Mouse (Mus musculus) forebrain, embryonic 11.5 days (tissue): Measurements from ENCODE around the gene Tspan9. TPM values are rescaled to one million over a fixed set of nuclear protein-coding genes. Genes with fewer than 3 reads are reported as not detected.

Experiments
- ATAC-seq: fragments of 200-750 bp; cut with Nextera tagmentation; replicated peaks from 2 replicates; pipeline ENCODE4 v1.8.0; 2017; ENCODE audit warnings: moderate TSS enrichment; ENCODE audit not compliant: low FRiP score
- DNase-seq: peaks from one replicate; pipeline ENCODE4 v3.0.0-alpha.2; 2017; ENCODE audit warnings: low spot score
- H3K27ac ChIP-seq: fragments of 300-500 bp; sonication (generic); 2 replicates; pipeline ENCODE4 v1.5.1; 2014; ENCODE audit warnings: low read depth, low read length
- H3K27me3 ChIP-seq: fragments of 300-500 bp; sonication (generic); 2 replicates; pipeline ENCODE4 v1.6.1; 2014; ENCODE audit warnings: mild to moderate bottlenecking, low read length, mixed read lengths; ENCODE audit not compliant: control insufficient read depth, insufficient read depth
- H3K36me3 ChIP-seq: fragments of 300-500 bp; sonication (generic); 2 replicates; pipeline ENCODE4 v1.6.1; 2014; ENCODE audit warnings: mild to moderate bottlenecking, low read length, moderate library complexity, mixed read lengths; ENCODE audit not compliant: control insufficient read depth, insufficient read depth
- H3K4me1 ChIP-seq: fragments of 300-500 bp; sonication (generic); replicated peaks from 2 replicates; pipeline ENCODE4 v1.6.1; 2014; ENCODE audit warnings: low read length, mixed read lengths; ENCODE audit not compliant: control insufficient read depth, insufficient read depth
- H3K4me2 ChIP-seq: fragments of 300-500 bp; sonication (generic); 2 replicates; pipeline ENCODE4 v1.6.1; 2014; ENCODE audit warnings: low read depth, mild to moderate bottlenecking, low read length, moderate library complexity, mixed read lengths; ENCODE audit not compliant: severe bottlenecking
- H3K4me3 ChIP-seq: fragments of 300-500 bp; sonication (generic); 2 replicates; pipeline ENCODE4 v1.5.1; 2014; ENCODE audit warnings: low read depth, low read length
- H3K9ac ChIP-seq: fragments of 300-500 bp; sonication (generic); 2 replicates; pipeline ENCODE4 v1.6.1; 2014; ENCODE audit warnings: low read length
- H3K9me3 ChIP-seq: fragments of 300-500 bp; sonication (generic); 2 replicates; pipeline ENCODE4 v1.6.1; 2016; ENCODE audit warnings: low read length, mixed read lengths; ENCODE audit not compliant: control insufficient read depth
- WGBS: fragments of 180-500 bp; shearing (Covaris S2); extraction: QIAGEN DNeasy Blood & Tissue Kit; methylation state at CpG from one replicate; pipeline ENCODE4 v1.1.7; 2014; 5-methylcytosine and 5-hydroxymethylcytosine counted together
- polyA plus RNA-seq: library from polyadenylated mRNA; unstranded; fragments of >200 nt; fragmentation: Nextera tagmentation; extraction: Ambion mirVana; gene quantifications from 2 replicates; pipeline ENCODE4 v1.2.1, GENCODE M21; 2014

The Tspan9 gene
- polyA plus RNA-seq, 1 experiment from 2014 or later = 39.6 TPM

DNA sequence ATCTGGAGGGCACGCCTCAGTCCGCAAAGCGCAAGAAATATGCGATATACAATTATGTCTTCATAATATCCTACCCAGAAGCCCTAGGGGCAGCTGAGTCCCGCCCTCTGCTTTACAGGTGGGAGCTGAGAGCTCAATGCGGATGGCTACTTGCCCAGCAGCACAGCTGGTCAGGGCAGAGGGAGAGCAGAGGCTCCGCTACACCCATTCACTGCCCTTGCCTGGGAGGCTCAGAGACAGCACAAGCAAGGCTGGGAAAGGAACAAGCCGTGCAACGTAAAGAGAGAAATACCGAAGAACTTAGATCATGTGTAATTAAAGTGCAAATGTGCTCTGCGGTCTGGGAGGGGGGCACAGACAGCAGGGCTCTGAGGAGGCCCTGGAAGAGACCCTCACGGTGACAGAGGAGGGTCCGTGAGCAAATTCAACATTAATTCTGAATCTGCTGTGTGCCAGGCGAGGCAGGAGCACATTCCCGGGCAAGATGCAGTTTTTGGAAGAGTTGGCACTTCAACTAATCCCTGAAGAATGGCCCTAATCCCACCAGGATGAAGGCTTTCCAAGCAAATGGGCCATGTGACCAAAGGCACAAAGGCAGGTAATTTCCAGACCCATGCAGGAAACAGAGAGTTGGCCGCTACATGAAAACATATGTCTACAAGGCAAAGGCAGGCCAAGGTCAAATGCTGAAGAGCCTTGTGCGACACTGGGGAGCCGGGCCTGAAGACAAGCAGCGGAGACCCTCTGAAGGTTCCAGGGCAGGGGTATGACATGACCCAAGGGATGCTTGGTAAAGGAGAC lies 73.1 kb downstream of the Tspan9 start:
- H3K4me3 ChIP-seq = no peak overlapping the region
- H3K4me1 ChIP-seq = peaks cover 15% of the 10 kb centered on the region; the same call in 1 of the 2 replicates
- no peak overlapping the region for H3K9ac ChIP-seq
- H3K9me3 ChIP-seq = no peaks in the 10 kb centered on the region
- no peak overlapping the region for H3K27ac ChIP-seq
- H3K27me3 ChIP-seq = no peaks in the 10 kb centered on the region
- ATAC-seq (no peak), DNase-seq (no peak)
- WGBS = 72% methylated on average over 19 of the region's 19 CpGs
- no peak overlapping the region for H3K4me2 ChIP-seq
- no peaks in the 10 kb centered on the region for H3K36me3 ChIP-seq

DNA sequence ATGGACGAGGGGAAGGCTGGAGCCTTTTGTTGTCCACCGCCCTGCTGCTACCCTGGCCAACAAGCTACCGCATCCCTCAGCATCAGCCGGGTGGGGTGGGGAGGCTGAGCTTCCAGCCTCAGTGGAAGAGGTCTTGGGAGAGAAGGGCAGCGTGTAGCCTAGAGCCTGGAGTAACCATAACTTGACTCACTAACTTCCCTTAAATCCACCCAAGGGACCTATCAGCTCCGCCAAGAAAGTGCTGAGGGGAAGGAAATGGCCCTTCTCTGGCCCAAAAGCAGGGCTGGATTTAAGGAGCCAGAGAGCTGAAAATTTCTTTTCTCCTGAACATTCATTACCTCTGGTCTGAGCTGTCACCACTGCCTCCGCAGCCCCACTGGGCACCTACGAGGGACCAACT lies 75.2 kb downstream of the Tspan9 start:
- H3K36me3 ChIP-seq = no peaks in the 10 kb centered on the region
- H3K4me3 ChIP-seq = no peak overlapping the region
- no peaks in the 10 kb centered on the region for H3K27me3 ChIP-seq
- H3K4me1 ChIP-seq = peaks cover 15% of the 10 kb centered on the region; the same call in 1 of the 2 replicates
- no peak overlapping the region for H3K9ac ChIP-seq
- H3K9me3 ChIP-seq = no peaks in the 10 kb centered on the region
- no peak overlapping the region for H3K4me2 ChIP-seq
- no peak for ATAC-seq
- WGBS = 92% methylated on average over 8 of the region's 8 CpGs
- DNase-seq = no peak
- H3K27ac ChIP-seq = no peak overlapping the region

DNA sequence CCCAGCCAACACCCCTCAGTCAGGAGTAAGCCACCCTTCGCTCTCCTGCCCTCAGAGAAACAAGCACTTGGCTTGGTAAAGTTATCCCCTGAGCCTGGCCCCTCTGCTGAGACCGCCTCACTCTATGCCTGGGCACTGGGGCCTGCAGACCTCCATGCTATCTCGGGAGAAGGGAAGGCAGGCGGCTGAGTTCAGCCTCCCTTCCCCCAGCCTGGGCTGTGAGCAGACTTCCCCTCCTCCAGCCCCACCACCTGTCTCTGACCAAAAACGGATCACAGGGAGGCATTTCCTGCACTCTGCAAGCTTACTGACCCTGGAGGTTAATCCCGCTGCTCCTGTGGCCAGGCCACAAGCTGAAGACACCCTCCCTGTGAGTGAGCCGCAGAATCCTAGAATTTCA lies 77.4 kb downstream of the Tspan9 start:
- Histone ChIP-seq H3K9ac (no peak overlapping the region), H3K4me2 (no peak overlapping the region), H3K4me3 (no peak overlapping the region), H3K4me1 (peaks cover 11% of the 10 kb centered on the region; the same call in 1 of the 2 replicates), H3K27me3 (no peaks in the 10 kb centered on the region), H3K27ac (no peak overlapping the region), H3K36me3 (no peaks in the 10 kb centered on the region), H3K9me3 (no peaks in the 10 kb centered on the region)
- DNase-seq (no peak), ATAC-seq (peak; percentile 44; the same call in 1 of the 2 replicates)
- WGBS = 15% methylated on average over 7 of the region's 7 CpGs

DNA sequence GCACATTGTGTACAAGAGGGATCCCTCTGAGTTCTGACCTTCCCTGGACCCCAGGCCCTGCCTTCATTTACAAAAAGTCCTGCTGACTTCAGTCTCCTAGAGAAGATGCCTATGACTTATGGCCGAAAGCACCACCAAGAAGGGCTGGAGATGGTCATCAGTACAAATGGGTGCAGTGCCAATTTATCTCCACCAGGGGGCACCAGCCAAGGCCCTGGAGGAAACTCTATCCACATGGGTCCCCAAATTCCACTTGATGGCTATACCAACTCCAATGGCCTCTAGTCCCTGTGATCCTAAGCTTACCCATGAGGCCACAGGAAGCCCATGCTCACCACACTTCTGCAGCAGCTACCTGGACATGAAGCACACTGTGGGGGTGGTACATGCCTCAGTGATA lies 79.9 kb downstream of the Tspan9 start:
- Histone ChIP-seq H3K9me3 (no peaks in the 10 kb centered on the region), H3K27ac (no peak overlapping the region), H3K4me3 (no peak overlapping the region), H3K9ac (no peak overlapping the region), H3K4me1 (peaks cover 9% of the 10 kb centered on the region; the same call in 1 of the 2 replicates), H3K4me2 (no peak overlapping the region), H3K27me3 (no peaks in the 10 kb centered on the region), H3K36me3 (no peaks in the 10 kb centered on the region)
- no peak for ATAC-seq
- 85% methylated on average over 1 of the region's 1 CpGs for WGBS
- no peak for DNase-seq

DNA sequence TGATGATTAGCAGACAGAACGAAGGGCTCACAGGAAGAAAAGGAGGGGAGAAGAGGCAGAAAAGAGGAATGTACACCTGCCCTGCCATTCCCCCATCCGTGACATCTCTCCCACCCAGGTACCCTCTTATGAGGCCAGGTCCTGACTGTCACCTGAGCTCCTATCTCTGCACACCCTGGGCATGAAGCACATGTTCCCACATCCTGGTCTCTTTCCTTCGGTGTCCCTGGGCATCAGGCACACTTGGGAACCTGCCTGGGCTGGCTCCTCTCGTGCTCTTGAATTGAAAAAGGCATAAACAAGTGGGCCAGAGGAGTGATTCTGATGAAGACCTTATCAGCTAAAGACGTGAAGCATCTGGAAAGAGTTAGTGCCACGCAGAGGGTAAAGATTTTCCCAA lies 80.6 kb downstream of the Tspan9 start:
- Histone ChIP-seq H3K9ac (no peak overlapping the region), H3K9me3 (no peaks in the 10 kb centered on the region), H3K4me2 (no peak overlapping the region), H3K4me1 (peaks cover 9% of the 10 kb centered on the region; the same call in 1 of the 2 replicates), H3K4me3 (no peak overlapping the region), H3K36me3 (no peaks in the 10 kb centered on the region), H3K27ac (no peak overlapping the region), H3K27me3 (no peaks in the 10 kb centered on the region)
- ATAC-seq (no peak), DNase-seq (no peak)
- 85% methylated on average over 6 of the region's 6 CpGs for WGBS

GRCm38 (mm10) chr6:128062216-128062615 lies 81.2 kb downstream of the Tspan9 start:
- Histone ChIP-seq H3K4me3 (no peak overlapping the region), H3K27ac (no peak overlapping the region), H3K4me1 (peaks cover 9% of the 10 kb centered on the region; the same call in 1 of the 2 replicates), H3K36me3 (no peaks in the 10 kb centered on the region), H3K9me3 (no peaks in the 10 kb centered on the region), H3K27me3 (no peaks in the 10 kb centered on the region), H3K4me2 (no peak overlapping the region), H3K9ac (no peak overlapping the region)
- DNase-seq (no peak), ATAC-seq (no peak)
- WGBS = 90% methylated on average over 13 of the region's 13 CpGs

DNA sequence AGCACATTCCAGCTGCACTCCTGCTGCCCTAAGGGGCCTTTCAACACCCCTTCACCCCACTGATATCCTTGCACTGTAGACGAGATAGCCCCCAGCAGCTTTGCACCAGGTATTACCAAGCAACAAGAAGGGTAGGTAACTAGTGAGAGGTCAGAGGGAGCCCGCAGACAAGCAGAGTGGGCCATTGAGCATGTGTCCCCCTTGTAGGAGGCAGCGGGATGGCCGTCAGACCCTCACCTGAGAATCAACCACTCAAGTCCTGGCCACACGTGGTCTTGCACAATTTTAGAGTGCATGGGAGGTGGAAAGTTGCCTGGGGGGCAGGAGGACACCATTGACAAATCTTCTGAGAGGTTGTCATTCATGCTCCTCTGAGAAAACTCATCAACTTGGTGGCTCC lies 82.1 kb downstream of the Tspan9 start:
- Histone ChIP-seq H3K4me2 (no peak overlapping the region), H3K4me1 (peaks cover 9% of the 10 kb centered on the region; the same call in 1 of the 2 replicates), H3K27me3 (no peaks in the 10 kb centered on the region), H3K9ac (no peak overlapping the region), H3K9me3 (no peaks in the 10 kb centered on the region), H3K36me3 (no peaks in the 10 kb centered on the region), H3K27ac (no peak overlapping the region), H3K4me3 (no peak overlapping the region)
- 85% methylated on average over 5 of the region's 5 CpGs for WGBS
- no peak for ATAC-seq
- no peak for DNase-seq

GRCm38 (mm10) chr6:128058570-128058969 lies 84.8 kb downstream of the Tspan9 start:
- peaks cover 2% of the 10 kb centered on the region; the same call in 1 of the 2 replicates for H3K4me1 ChIP-seq
- no peaks in the 10 kb centered on the region for H3K27me3 ChIP-seq
- DNase-seq = no peak
- H3K27ac ChIP-seq = no peak overlapping the region
- no peak overlapping the region for H3K4me2 ChIP-seq
- no peak overlapping the region for H3K4me3 ChIP-seq
- WGBS = 45% methylated on average over 9 of the region's 9 CpGs
- H3K9ac ChIP-seq = no peak overlapping the region
- H3K36me3 ChIP-seq = no peaks in the 10 kb centered on the region
- no peaks in the 10 kb centered on the region for H3K9me3 ChIP-seq
- 0 out of 2 replicates have a peak, but pooled peaks have one; percentile 24 for ATAC-seq

GRCm38 (mm10) chr6:128058157-128058556 lies 85.2 kb downstream of the Tspan9 start:
- Histone ChIP-seq H3K27me3 (no peaks in the 10 kb centered on the region), H3K36me3 (no peaks in the 10 kb centered on the region), H3K4me2 (no peak overlapping the region), H3K4me3 (no peak overlapping the region), H3K9ac (no peak overlapping the region), H3K27ac (no peak overlapping the region), H3K9me3 (no peaks in the 10 kb centered on the region), H3K4me1 (peaks cover 2% of the 10 kb centered on the region; the same call in 1 of the 2 replicates)
- ATAC-seq (no peak), DNase-seq (no peak)
- 43% methylated on average over 7 of the region's 7 CpGs for WGBS
